Mouse (Mus musculus) mature B cell (primary cell): ENCODE data around the gene Il2ra.
"Not testable (repeated sequence)": the region's sequence is repeated elsewhere in the genome, so short reads cannot be mapped to it uniquely, and the experiment has no call there.

Experiments used
- in situ Hi-C: fragments of 300-500 bp; cut with MboI; formaldehyde crosslinking; loops from 2 replicates; pipeline ENCODE4 v1.14.3; 2019

The Il2ra gene

DNA sequence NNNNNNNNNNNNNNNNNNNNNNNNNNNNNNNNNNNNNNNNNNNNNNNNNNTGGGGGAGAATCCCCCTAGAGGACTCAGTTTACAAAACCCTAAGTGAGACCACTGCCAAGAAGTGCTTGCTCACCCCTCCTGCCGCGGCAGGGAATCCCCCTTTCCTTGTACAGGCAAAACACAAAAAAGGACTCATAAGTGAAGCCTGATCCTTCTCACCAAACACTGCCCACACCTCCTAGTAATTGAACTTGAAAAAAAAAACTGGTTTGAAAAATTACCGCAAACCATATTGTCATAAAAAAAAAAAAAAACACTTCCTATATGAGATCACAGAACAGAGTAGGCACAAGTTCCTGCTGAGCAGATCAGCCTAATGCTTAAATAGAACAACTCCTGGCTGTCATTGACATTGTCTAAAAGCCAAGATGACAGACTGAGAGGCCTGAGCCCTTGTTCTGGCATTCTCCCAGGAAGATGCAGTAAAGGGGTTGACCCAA, at the start of gene Il2ra:
Il2ra (plus strand) TSS at position 357 of the 491 bp plus-strand sequence.
- in situ Hi-C loops = no loop called here

DNA sequence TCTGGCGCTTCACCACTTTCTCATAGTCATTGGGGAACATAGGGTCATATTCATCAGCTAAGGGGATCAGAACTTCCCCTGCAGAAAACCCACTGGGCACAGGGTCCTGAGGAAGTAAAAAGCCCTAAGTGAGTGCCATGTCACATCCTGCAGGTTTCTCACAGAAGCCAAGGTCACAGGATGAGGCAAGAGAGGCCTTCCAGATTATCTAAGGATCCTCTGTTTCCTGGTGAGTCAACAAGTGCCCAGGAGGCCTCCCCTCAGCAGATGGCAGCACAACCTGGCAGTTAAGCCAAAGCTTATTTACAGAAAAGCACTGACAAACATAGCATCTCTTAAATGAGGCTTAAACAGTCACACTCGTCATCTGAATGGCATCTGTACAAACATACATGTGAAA, 45.9 kb upstream of the Il2ra start:
- in situ Hi-C loops = no loop called here

DNA sequence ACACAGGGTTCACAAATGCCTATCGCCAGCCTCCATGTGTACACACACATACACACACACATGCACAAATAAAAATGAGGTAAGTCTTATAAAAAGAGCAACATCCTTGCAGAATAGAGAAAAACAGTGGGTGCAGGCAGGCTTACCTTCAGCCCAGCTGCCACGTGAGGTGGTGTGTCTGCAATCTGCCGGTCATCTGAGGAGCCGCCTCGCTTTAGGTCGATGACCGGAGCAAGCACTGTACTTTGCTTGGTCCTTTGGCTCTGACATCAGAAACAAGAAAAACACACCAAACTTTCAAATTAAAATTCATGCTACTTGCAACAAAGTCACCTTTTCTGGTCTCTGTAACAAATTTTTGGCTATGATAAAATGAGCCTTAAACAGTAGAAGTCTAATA, 44.7 kb upstream of the Il2ra start:
- in situ Hi-C loops = no loop called here

DNA sequence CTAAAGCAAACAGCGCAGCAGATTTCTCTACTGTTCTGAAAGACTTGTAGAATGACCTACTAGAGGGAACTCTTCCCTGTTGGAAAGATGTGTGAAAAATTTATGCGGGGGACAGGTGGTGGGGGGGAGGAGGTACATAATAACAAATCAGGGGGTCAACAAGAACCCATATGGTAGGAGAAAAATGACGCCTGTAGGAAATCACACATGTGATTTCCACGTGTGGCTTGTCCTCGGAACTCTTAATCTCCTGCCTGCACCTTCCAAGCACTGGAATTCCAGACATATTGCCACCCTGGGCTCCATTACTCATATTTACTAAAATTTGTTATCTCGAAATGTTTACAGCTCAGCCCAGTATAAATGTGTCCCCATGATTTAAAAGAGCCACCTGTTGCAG, 40.8 kb upstream of the Il2ra start:
- in situ Hi-C loops = no loop called here

DNA sequence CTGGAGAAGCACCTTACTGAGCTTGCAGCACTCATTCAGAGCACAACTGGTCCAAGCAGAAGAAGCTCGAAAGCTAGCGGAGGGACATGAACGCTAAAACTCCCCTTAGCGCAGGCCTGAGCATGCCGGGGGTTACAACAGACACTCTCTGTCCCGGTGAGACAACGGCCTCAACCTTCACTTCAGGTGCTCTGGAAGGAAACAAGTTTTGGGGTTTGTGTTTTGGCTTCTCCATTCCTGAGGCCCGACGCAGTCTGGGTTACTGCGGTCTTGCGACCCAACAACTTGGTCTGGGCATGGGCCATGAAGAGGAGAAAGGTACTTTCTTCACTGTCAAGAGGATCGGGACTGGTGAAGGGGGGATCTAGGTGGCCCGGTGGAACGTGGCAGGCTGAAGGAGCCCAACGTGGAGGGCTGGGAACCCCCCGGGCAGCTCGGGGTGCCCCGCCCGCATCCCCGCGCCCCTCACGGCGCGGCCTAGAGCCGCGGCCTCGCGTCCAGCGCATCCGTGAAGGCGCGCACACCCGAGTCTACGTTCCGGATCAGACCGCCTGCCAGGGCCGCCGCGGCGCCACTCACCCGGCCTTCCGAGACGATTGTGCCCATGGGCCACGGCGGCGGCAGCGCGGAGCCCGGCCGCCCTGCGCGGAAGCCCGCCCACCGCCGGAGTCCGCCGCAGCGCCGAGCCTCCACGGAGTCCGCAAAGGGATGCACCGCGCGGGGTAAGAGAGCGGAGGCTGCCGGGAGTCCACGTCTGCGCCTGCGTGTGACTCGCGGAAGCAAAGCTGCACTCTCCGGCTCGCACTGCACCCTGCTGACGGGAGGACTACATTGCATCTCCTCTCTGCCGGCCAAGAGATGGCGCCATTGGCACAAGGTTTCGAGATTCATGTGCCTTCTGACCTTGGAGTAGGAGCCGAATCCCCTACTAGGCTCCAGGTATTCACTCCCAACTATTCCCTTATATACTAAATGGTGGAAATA, 39.8 kb upstream of the Il2ra start:
- in situ Hi-C loops = no loop called here

DNA sequence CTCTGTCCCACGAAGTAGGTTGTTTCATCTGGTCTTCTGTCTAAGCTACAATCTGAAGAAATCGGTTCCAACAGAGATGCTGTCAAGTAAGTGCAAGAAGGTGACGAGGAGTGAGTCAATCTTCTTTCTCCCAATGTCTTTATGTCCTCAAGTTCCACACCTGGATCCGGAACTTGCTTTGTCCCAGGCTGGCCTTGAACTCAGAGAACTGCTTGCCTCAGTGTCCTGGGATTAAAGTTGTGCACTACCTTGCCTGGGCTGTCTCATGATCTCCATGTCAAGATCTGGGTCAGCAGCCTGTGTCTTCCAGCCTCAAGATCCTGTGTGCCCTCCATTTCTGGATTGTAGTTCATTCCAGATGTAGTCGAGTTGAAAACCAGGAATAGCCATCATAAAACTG, 38.6 kb upstream of the Il2ra start, which contains the start of gene Rbm17:
Rbm17 (minus strand) TSS at position 101 of the 400 bp plus-strand sequence.
- in situ Hi-C loops = no loop called here

DNA sequence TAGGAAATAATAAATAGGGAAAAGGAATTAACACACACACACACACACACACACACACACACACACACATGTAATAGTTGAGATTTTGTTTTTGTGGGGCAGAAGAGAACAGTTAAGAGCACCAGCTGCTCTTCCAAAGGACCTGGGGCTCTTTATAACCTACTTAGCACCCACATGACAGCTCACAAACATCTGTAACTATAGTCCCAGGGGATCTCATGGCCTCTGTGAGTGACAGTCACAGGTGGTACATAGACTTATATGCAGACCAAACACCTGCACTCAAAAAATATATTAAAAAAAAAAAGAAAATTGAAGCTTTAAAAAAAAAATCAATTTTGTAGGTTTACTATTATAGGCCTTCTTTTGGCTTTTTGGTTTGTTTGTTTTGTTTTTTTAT, 37.7 kb upstream of the Il2ra start:
- in situ Hi-C loops = loop anchor here (5.0 kb wide), 1 partner anchor 77 kb away; no protein-coding TSS in a partner anchor

DNA sequence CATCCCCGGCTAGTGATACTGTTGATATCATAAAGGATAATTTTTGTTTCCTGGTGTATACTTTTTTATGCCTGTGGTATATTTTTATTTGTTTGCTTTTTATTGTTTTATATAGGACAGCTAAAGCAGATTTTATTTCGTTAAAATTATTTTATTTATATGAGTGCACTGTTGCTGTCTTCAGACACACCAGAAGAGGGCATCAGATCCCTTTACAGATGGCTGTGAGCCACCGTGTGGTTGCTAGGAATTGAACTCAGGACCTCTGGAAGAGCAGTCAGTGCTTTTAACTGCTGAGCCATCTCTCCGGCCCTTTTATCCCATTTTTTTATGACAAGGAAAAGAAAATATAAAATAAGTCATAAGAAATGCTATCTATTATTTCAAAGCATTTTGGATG, 35.9 kb upstream of the Il2ra start:
- in situ Hi-C loops = loop anchor here (5.0 kb wide), 1 partner anchor 76 kb away; no protein-coding TSS in a partner anchor

DNA sequence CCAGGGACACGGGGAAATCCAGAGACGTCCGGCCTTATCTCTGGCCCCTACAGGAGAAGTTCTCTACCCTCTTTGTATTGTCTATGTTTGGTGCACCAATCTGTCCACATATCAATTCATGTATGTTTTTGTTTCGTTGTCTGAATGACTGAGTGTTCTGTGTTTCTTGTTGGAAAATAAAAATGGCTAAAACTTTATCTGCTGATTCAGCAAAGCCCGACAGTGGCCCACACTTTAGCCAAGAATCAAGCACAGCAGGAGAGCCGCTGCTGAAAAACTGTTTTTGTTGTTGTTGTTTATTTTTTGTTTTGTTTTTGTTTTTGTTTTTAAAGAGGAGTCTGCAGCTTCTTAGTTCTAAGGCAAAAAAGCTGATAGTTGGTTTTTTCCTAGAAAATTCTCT, 29.7 kb upstream of the Il2ra start:
- in situ Hi-C loops = not testable (repeated sequence)

DNA sequence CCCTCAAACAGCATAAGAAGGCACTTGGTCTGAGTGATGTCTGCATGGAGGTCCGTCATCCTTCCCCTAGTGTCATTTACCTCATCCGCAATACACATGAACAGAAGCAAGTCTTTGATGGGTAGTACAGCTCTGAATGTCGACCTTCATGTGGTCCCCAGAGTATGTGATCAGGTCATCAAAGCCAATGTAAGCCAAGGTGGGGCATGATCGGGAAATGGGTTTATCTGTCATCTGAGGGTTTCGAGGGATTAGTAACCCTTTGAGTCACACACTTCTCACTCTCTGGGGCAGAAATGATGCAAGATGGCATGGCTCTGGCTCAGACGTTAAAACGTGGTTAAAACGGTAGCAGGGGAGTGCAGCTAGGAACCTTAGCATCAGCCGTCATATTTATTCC, 25.8 kb upstream of the Il2ra start:
- in situ Hi-C loops = no loop called here

DNA sequence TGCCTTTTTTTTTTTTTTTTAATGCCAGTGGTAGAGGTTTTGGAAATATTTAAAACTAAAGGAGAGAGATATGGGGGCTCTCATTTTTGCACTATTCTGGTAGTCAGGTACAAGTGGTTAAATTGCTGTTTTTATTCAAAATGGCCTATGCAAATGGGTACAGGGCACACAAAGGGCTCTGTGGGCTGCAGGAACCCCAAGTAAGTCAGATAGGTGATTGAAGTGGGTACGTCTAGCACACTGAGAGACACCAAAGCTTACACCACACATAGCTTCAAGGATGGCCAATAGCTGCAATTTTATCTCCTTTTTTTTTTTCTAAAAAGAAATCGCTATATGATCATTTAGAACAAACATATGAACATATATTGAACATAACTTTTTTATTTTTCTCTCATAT, 23.0 kb upstream of the Il2ra start:
- in situ Hi-C loops = no loop called here

DNA sequence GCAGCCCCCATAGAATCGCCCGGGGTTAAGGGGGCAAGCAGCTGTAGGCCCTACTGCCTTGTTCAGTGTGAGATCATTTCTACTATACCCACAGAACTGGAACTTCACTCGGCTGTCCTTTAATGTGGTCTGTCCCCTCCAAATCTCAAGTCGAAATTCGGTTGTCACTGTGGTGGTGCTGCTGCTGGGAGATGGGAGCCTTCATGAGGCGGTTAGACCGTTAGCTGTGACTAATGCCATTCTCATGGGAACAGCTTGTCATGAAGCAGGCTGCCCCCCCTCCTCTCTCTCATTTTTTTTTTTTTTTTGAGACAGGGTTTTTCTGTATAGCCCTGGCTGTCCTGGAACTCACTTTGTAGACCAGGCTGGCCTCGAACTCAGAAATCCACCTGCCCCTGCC, 19.4 kb upstream of the Il2ra start:
- in situ Hi-C loops = no loop called here

DNA sequence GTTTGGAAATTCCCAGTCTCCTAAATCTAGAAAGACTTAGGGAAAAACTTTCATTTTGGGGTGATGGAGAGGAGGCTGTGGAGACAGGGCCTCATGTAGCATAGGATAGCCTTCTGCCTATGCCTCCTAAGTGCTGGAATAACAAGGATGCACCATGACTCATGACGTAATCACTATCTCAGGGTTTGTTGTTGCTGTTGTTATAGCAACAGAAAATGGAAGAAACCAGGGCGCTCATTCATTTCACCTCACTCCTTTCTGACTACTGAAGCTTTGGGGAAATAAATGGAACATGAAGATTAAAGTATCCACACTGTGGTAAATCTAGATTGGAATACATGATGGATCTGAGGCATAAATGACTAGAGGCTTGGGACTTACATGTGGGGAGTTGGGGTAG, 18.9 kb upstream of the Il2ra start:
- in situ Hi-C loops = no loop called here

DNA sequence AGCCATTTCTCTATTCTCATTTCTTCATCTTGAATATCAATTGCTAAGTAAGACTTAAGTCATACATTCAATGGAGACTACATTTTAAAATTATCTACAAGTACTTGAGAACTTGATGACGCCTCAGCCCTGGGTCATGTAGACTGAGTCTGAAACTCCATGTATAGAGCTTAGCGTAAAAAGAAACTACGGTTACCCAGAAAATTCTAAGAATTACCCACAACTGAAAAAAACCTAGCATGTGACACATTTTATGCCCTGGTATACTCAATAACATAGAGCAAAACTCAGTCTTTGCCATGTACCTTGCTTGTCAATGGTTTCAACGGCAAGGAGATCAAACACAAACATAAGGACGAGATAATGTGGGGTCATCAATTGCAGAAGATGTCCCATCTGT, 16.7 kb upstream of the Il2ra start, which contains the start of gene Gm17490:
Gm17490 (minus strand) TSS at position 375 of the 400 bp plus-strand sequence.
- in situ Hi-C loops = no loop called here

DNA sequence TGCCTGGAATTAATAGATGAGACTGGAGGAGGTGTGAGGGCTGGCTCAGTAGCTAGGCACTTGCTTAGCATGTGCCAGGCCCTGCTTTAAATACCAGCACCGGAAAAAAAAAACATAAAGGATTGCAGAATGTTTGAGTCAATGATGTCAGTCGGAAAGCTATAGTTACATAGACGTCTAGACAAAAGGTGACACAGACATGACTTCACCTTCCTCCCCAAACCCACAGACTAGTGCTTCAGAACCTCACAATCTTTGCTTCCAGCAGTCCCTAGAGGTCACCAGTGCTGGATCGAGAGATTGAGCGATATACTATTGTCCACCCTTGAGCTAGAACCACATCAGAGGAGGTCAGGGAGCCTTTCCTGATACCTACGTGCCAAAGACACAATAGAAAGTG, 7.6 kb upstream of the Il2ra start:
- in situ Hi-C loops = no loop called here

DNA sequence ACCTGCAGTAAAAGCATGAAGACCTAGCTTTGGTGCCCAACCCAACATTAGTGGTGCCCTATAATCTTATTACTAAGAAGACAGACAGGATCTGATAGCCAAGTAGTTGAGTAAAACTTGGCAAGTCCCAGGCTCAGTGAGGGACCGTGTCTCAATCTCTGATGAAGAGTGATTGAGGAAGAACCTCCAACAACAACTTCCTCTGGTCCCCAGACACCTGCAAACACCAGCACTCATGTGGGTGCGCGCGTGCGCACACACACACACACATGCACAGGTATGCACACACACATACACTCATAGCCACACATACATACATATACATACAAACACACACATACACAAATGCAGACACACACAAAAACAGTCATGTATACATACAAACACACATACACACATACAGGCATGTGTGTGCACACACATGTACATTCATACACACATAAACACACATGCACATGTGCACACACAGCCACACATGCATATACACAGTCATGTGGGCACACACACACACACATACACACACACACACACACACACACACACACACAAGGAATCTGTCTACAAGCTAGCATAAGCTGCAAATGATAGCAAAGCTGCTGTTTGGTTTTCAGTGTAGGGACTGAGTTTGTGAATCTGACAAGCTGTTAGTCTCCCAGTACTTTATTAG, 7.0 kb upstream of the Il2ra start:
- in situ Hi-C loops = no loop called here

DNA sequence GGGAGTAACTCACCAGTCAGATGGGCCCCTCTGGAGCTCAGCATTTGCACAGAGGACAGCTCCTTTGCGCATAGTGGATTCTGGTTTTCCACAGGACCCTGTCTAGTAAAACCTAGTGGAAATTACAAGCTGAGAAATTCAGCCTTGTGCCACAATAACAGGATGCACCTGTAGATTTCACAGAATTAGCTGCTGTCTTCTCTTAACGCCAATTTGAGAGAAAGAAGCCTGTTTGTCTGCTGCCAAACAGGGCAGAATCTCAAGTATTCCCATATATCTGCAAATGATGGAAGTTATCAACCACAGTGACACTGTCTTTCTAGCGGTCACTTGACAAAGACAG, 6.5 kb upstream of the Il2ra start:
- in situ Hi-C loops = no loop called here

DNA sequence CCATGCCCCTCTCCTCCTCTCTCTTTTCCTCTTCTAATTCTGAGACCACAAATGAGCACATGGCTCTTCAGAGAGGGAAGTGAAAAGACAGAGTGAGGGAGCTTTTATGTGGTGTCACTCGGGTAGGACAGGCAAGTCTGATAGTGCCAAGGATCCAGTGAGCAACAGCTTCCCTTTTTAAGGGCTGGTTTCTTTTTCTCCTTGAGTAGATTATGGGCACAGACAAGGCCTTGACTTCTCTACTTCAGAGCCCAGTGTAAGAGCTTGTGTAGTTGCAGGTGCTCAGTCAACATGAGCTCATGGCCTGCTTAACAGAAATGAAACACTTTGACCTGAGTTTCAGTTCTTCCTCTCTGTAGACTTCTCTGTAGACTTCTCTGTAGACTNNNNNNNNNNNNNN, 5.5 kb upstream of the Il2ra start:
- in situ Hi-C loops = no loop called here

DNA sequence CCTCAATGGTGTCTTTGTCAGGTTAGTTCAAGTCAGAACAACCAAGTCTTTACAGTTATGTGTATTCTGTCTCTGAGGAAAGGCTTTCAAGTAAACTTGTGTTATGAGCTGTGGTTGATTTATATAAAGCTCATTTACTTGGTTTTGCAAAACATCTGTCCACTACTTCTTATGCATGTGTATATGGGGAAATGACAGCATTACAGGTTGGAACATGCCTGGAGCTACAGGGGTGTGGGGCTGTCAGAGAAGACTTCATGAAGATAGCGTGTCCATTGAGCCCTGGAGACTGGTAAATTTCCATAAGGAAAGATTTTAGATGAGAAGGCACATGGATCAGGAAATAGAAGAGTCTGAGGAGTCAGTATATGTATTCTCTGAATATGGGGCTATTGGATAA, 1.4 kb downstream of the Il2ra start:
- in situ Hi-C loops = no loop called here

DNA sequence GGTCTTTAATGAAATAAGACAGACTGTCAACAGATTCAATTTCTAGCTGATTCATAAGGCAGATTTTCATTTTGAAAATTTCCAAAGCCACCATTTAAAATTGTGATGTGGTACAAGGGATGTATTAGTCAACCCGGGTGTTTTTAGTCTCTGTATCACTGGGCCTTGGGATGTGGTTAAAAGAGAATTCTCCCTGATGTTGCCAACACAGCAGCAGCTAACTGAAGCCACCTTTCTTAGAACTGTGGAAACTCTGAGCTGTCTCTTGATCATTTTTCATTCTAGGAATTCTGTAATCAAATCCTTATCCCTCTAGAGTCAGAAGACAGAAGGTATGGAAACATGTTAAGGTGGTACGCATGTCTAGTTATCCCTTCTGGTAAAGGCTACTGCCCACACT, 2.7 kb downstream of the Il2ra start:
- in situ Hi-C loops = no loop called here

DNA sequence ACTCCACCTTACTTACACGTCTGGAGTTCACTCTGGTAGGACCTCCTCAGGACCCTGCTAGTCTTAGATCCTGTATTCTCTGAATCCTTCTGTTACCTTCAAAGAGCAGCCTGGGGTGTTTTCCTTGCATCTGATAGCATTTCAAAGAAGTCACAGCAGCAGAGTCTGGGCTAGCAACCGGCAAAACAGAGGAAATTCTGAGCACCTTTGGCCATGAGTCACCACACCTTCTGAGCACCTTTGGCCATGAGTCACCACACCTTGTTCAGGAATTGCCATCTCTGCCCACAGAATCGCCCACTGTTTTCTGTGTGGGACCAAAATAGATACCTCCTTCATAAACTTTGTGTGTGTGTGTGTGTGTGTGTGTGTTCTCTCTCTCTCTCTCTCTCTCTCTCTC, 8.9 kb downstream of the Il2ra start:
- in situ Hi-C loops = no loop called here

DNA sequence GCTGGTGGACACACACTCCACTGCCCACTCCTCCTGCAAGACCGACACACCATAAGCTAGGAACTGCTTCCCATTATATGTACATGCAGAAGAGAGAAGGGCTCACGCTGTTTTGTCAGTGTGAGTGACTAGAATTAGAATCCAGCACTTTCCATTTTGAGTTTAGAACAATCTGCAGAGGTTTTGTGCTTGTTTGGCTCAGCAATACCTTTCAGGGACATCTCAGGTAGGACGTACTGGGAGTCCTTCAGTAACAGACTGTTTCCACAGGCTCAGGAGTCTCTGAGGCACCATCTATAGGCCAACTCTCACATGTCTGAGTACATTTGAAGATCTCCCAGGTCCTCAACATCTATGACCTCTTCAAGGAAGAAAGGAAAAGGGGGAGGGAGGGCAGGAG, 9.6 kb downstream of the Il2ra start:
- in situ Hi-C loops = no loop called here

DNA sequence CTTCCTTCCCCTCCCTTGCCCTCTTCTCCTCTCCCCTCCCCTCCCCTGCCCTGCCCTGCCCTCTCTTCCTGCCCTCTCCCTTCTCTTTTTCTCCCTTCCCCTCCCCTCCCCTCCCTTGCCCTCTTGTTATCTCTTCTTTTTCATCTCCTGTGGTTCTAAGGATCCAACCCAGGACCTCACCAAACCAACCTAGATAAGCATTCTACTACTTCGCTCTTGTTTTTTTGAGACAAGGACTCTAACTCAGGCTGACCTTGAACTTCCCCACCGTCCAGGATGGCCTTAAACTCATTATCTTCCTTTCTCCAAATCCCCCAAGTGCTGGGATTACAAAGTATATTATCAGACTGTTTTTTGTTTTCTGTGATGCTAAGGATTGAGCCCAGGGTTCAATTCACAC, 10.2 kb downstream of the Il2ra start:
- in situ Hi-C loops = no loop called here
